Mouse (Mus musculus) liver, adult 2 months (tissue): Measurements from ENCODE around the gene Tomm6. TPM values are rescaled to one million over a fixed set of nuclear protein-coding genes. Genes with fewer than 3 reads are reported as not detected.
A peak's percentile ranks its signal among the peaks of the same experiment; 100 is the strongest.

Experiments used
- DNase-seq: peaks from one replicate; pipeline ENCODE4 v3.0.0-alpha.2; 2011; ENCODE audit warnings: low read depth, low spot score; ENCODE audit errors: extremely low read depth
- H3K27ac ChIP-seq: fragments of 200-500 bp; replicated peaks from 2 replicates; pipeline ENCODE4 v1.5.1; 2012; ENCODE audit warnings: low read depth, mild to moderate bottlenecking, control low read depth, inconsistent platforms, low read length; ENCODE audit not compliant: insufficient read depth
- H3K27me3 ChIP-seq: fragments of 200-500 bp; 2 replicates; pipeline ENCODE4 v1.6.1; 2012; ENCODE audit warnings: mild to moderate bottlenecking, moderate library complexity, low read length, inconsistent platforms; ENCODE audit not compliant: control insufficient read depth, insufficient read depth
- H3K36me3 ChIP-seq: fragments of 200-500 bp; 2 replicates; pipeline ENCODE4 v1.6.1; 2012; ENCODE audit warnings: low read length, inconsistent platforms; ENCODE audit not compliant: control insufficient read depth, insufficient read depth
- H3K4me1 ChIP-seq: fragments of 200-500 bp; 2 replicates; pipeline ENCODE4 v1.6.1; 2011; ENCODE audit warnings: low read length; ENCODE audit not compliant: control insufficient read depth, insufficient read depth
- H3K4me3 ChIP-seq: fragments of 200-500 bp; 2 replicates; pipeline ENCODE4 v1.5.1; 2011; ENCODE audit warnings: low read depth, mild to moderate bottlenecking, control low read depth, low read length, moderate library complexity; ENCODE audit not compliant: insufficient read depth
- H3K79me2 ChIP-seq: fragments of 200-500 bp; 2 replicates; pipeline ENCODE4 v1.6.1; 2012; ENCODE audit warnings: inconsistent platforms, mild to moderate bottlenecking, low read length, moderate library complexity; ENCODE audit not compliant: control insufficient read depth, insufficient read depth
- H3K9ac ChIP-seq: fragments of 200-500 bp; 2 replicates; pipeline ENCODE4 v1.6.1; 2012; ENCODE audit warnings: low read depth, mild to moderate bottlenecking, control low read depth, inconsistent platforms, low read length
- CTCF ChIP-seq: fragments of 200-500 bp; IDR thresholded peaks from 2 replicates; pipeline ENCODE4 v1.5.1; 2011; ENCODE audit warnings: low read depth, low read length, control low read depth
- POLR2A ChIP-seq: fragments of 200-500 bp; IDR thresholded peaks from 2 replicates; pipeline ENCODE4 v1.6.1; 2011; ENCODE audit warnings: low read length, control low read depth; ENCODE audit not compliant: insufficient read depth; ENCODE audit errors: extremely low read depth
- WGBS: fragments of 180-500 bp; shearing (Covaris S2); methylation state at CpG from one replicate; pipeline ENCODE4 v1.1.7; 2018; 5-methylcytosine and 5-hydroxymethylcytosine counted together
- polyA plus RNA-seq: library from polyadenylated mRNA; depleted of rRNA; stranded (reverse); fragments of >200 nt; gene quantifications from 2 replicates; pipeline ENCODE4 v1.2.3, GENCODE M21; 2012
- total RNA-seq: library from RNA; depleted of rRNA; stranded (reverse); fragments of >200 nt; gene quantifications from 2 replicates; pipeline ENCODE4 v1.2.3, GENCODE M21; 2014

The Tomm6 gene
- total and polyA plus RNA-seq, 2 experiments = 30.6 to 97.6 TPM

DNA sequence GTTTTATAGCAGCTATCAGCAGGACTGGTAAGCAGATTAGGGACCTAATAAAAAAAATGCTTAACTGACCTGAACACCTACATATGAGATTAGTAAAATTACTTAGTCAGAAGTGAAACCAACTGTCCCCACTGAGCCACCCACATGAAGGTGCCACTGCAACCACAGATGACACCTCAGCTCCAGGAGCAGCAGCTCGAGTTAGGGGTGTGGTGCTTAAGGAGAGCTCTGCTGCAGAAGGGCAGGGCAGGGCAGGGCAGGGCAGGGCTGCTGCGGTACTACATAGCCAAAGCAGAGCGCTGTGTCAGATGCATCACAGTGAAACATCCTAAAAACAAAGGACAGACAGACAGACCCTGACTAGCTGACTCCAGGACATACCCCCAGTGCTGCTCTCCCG is 5.3 kb downstream of the Tomm6 start:
- no peak overlapping the region for H3K27ac ChIP-seq
- no peak overlapping the region for H3K9ac ChIP-seq
- DNase-seq = no peak
- no peaks in the 10 kb centered on the region for H3K27me3 ChIP-seq
- peaks cover 10% of the 10 kb centered on the region; the same call in 1 of the 2 replicates for H3K36me3 ChIP-seq
- WGBS = 84% methylated on average over 4 of the region's 4 CpGs
- peaks cover 7% of the 10 kb centered on the region for H3K4me1 ChIP-seq
- TF ChIP-seq POLR2A (no peak), CTCF (no peak)
- H3K79me2 ChIP-seq = no peaks in the 10 kb centered on the region; the same call in 1 of the 2 replicates
- no peak overlapping the region for H3K4me3 ChIP-seq

DNA sequence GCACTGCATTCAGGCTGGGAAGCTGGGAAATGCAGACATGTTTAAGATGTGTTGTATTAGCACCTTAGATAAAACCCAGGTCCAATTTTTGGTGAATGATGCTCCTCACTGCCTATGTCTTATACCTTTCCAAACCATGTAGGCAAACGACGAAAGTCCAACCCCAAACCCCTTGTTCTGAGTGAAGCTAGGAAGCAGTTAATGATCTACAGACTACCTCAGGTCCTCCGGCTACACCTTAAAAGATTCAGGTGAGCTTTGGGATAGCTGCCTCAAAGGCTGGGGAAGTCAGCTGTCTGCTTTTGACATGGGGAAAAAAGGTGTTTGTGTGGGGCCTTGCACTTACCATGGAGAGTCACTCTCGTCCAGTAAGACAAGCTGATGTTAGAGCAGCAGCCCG is 9.5 kb downstream of the Tomm6 start:
- TF ChIP-seq POLR2A (no peak), CTCF (no peak)
- 73% methylated on average over 5 of the region's 5 CpGs for WGBS

DNA sequence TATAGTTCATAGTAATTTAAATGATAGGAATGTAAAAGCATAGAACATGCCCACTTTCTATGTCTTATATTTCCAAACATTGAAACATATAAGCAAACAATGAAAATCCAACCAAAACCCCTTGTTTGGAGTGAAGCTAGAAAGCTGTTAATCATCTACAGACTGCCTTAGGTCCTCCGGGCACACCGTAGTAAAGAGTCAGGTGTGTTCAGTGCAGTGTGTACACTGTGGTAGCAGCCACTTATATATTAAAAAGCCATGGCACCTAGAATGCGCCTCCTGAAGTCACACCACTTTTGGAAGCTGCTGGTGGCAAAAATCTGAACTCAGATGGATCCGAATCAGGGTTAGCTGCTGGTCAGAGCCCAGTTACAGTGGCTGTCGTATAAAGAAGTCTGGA is 9.9 kb downstream of the Tomm6 start:
- H3K27me3 ChIP-seq = no peaks in the 10 kb centered on the region
- peaks cover 2% of the 10 kb centered on the region; the same call in 1 of the 2 replicates for H3K36me3 ChIP-seq
- DNase-seq = no peak
- H3K79me2 ChIP-seq = no peaks in the 10 kb centered on the region
- H3K27ac ChIP-seq = no peak overlapping the region
- H3K4me1 ChIP-seq = no peaks in the 10 kb centered on the region
- WGBS = 60% methylated on average over 5 of the region's 5 CpGs
- TF ChIP-seq CTCF (no peak), POLR2A (no peak)
- no peak overlapping the region for H3K9ac ChIP-seq
- no peak overlapping the region for H3K4me3 ChIP-seq

More for the DNA sequence above, 9.5 kb downstream of the Tomm6 start:
- H3K27ac ChIP-seq = no peak overlapping the region
- H3K4me3 ChIP-seq = no peak overlapping the region
- no peaks in the 10 kb centered on the region for H3K27me3 ChIP-seq
- no peaks in the 10 kb centered on the region for H3K79me2 ChIP-seq
- peaks cover 2% of the 10 kb centered on the region; the same call in 1 of the 2 replicates for H3K36me3 ChIP-seq
- H3K4me1 ChIP-seq = no peaks in the 10 kb centered on the region
- no peak for DNase-seq
- no peak overlapping the region for H3K9ac ChIP-seq

- peak; percentile 48 for DNase-seq
- no peaks in the 10 kb centered on the region for H3K79me2 ChIP-seq
- WGBS = 27% methylated on average over 9 of the region's 9 CpGs
- TF ChIP-seq CTCF = peak; percentile 61; the same call in 1 of the 2 replicates
- TF ChIP-seq POLR2A = no peak
- H3K4me1 ChIP-seq = peaks cover 3% of the 10 kb centered on the region; the same call in 1 of the 2 replicates
- no peak overlapping the region for H3K27ac ChIP-seq
- H3K36me3 ChIP-seq = no peaks in the 10 kb centered on the region; the same call in 1 of the 2 replicates
- H3K4me3 ChIP-seq = no peak overlapping the region
- H3K27me3 ChIP-seq = no peaks in the 10 kb centered on the region
- H3K9ac ChIP-seq = no peak overlapping the region
Measured at GRCm38 (mm10) chr17:47676581-47676980, 11.6 kb downstream of the Tomm6 start.

DNA sequence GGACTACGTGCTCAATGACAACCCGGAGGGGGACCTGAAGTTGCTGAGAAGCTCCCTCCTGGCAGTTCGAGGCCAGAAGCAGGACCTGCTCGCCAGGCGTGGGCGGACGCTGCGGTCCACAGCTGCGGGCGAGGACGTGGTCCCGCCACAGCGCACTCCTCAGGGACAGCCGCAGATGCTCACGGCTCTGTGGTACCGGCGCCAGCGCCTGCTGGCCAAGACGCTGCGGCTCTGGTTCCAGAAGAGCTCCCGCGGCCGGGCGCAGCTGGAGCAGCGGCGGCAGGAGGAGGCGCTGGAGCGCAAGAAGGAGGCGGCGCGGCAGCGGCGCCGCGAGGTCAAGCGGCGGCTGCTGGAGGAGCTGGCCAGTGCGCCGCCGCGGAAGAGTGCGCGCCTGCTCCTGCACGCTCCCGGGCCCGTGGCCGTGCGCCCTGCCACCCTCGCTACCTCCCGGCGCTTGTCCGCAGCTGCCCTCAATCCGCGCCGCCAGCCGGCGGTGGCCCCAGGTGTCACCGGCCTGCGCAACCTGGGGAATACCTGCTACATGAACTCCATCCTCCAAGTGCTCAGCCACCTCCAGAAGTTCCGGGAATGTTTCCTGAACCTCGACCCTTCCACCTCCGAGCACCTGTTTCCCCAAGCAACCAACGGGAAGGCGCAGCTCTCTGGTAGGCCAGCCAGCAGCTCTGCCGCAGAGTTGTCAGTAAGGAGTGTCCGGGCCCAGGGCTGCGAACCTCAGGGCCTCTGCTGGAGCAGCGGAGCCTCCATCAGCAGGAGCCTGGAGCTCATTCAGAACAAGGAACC is 15.7 kb downstream of the Tomm6 start:
- no peaks in the 10 kb centered on the region for H3K36me3 ChIP-seq
- H3K9ac ChIP-seq = peak overlapping the region; percentile 27; the same call in 1 of the 2 replicates
- DNase-seq = no peak
- no peaks in the 10 kb centered on the region for H3K79me2 ChIP-seq
- H3K4me1 ChIP-seq = peaks cover 3% of the 10 kb centered on the region; the same call in 1 of the 2 replicates
- peak overlapping the region; percentile 44; the same call in 1 of the 2 replicates for H3K4me3 ChIP-seq
- no peaks in the 10 kb centered on the region for H3K27me3 ChIP-seq
- H3K27ac ChIP-seq = no peak overlapping the region
- WGBS = 40% methylated on average over 68 of the region's 68 CpGs
- TF ChIP-seq POLR2A (no peak), CTCF (no peak)

- Histone ChIP-seq H3K27ac (no peak overlapping the region), H3K27me3 (no peaks in the 10 kb centered on the region), H3K4me3 (peak overlapping the region; percentile 26; the same call in 1 of the 2 replicates), H3K79me2 (no peaks in the 10 kb centered on the region), H3K4me1 (peaks cover 3% of the 10 kb centered on the region; the same call in 1 of the 2 replicates), H3K9ac (no peak overlapping the region), H3K36me3 (no peaks in the 10 kb centered on the region)
- no peak for TF ChIP-seq CTCF
- no peak for TF ChIP-seq POLR2A
- DNase-seq = no peak
- WGBS = 64% methylated on average over 14 of the region's 14 CpGs
Measured at GRCm38 (mm10) chr17:47671988-47672310, 16.2 kb downstream of the Tomm6 start.
